Mouse (Mus musculus) cortical plate, adult 2 months (tissue): ENCODE measurements around the gene Gm21974. TPM values are rescaled to one million over a fixed set of nuclear protein-coding genes. Genes with fewer than 3 reads are reported as not detected.
"Not testable (repeated sequence)": the region's sequence is repeated elsewhere in the genome, so short reads cannot be mapped to it uniquely, and the experiment has no call there.

Source experiments
- H3K27ac ChIP-seq: fragments of 200-500 bp; 2 replicates; pipeline ENCODE4 v1.5.1; 2012; ENCODE audit warnings: low read length, control low read depth, inconsistent platforms; ENCODE audit not compliant: insufficient read depth
- H3K4me1 ChIP-seq: fragments of 200-500 bp; 2 replicates; pipeline ENCODE4 v1.6.1; 2011; ENCODE audit warnings: low read length; ENCODE audit not compliant: control insufficient read depth, insufficient read depth
- H3K4me3 ChIP-seq: fragments of 200-500 bp; 2 replicates; pipeline ENCODE4 v1.5.1; 2011; ENCODE audit warnings: mild to moderate bottlenecking, low read length, control low read depth; ENCODE audit not compliant: insufficient read depth
- CTCF ChIP-seq: fragments of 200-500 bp; IDR thresholded peaks from 2 replicates; pipeline ENCODE4 v1.5.1; 2011; ENCODE audit warnings: mild to moderate bottlenecking, control low read depth, low read length; ENCODE audit not compliant: insufficient read depth; ENCODE audit errors: extremely low read depth
- POLR2A ChIP-seq: fragments of 200-500 bp; IDR thresholded peaks from 2 replicates; pipeline ENCODE4 v1.6.1; 2011; ENCODE audit warnings: mild to moderate bottlenecking, low read length, control low read depth; ENCODE audit not compliant: insufficient read depth; ENCODE audit errors: extremely low read depth
- polyA plus RNA-seq: library from polyadenylated mRNA; depleted of rRNA; stranded (reverse); fragments of >200 nt; gene quantifications from 2 replicates; pipeline ENCODE4 v1.2.3, GENCODE M21; 2012; rRNA removed

Gm21974 gene
- polyA plus RNA-seq = not detected in 2 replicates

GRCm38 (mm10) chr7:127895442-127895841 is at the start of gene Gm21974, which contains the start of gene Vkorc1:
Gene Gm21974, minus strand, starts transcription at chr7:127895454.
Gene Vkorc1, minus strand, starts transcription at chr7:127895617.
- TF ChIP-seq CTCF (peak; percentile 7; the same call in 1 of the 2 replicates), POLR2A (peak; percentile 83; the same call in 1 of the 2 replicates)
- no peaks in the 10 kb centered on the region for H3K4me1 ChIP-seq
- H3K4me3 ChIP-seq = peak within 1 kb of the TSS; percentile 55
- H3K27ac ChIP-seq = no peak within 1 kb of the TSS

DNA sequence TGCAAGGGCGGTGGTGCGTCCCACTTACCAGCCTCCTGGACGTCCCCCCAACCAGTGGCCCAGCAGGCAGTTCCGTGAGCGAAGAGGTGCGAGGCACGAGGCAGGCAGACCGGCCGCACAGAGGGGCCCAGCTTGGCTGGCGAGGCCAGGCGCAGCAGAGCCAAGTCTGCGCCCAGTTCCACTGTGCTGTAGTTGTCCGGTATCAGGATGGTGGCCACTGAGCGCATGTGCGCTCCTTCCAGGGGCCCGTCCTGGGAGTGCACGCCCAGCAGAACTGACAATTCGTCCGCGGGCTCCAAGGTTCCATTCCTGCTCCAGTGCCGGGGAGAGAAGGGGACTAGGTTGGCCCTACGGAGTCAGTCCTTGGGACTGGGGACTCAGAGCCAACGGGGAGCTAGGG is 49.4 kb upstream of the Gm21974 start:
- no peak overlapping the region for H3K27ac ChIP-seq
- no peaks in the 10 kb centered on the region for H3K4me1 ChIP-seq

DNA sequence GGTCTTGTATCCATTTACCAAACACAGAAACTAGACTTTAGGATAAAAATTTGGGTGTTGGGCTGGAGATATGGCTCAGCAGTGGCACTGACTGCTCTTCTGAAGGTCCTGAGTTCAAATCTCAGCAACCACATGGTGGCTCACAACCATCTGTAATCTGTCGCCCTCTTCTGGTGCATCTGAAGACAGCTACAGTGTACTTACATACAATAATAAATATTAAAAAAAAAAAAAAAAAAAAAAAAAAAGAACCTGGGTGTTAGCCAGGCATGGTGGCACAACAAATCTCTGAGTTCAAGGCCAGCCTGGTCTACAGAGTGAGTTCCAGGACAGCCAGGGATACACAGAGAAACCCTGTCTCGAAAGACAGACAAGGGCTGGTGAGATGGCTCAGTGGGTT is 46.8 kb upstream of the Gm21974 start:
- not testable (repeated sequence) for H3K4me1 ChIP-seq, H3K27ac ChIP-seq, H3K4me3 ChIP-seq

More for the DNA sequence above, 49.4 kb upstream of the Gm21974 start:
- TF ChIP-seq POLR2A = no peak
- TF ChIP-seq CTCF = no peak
- H3K4me3 ChIP-seq = no peak overlapping the region

GRCm38 (mm10) chr7:127936216-127936884 is 41.1 kb upstream of the Gm21974 start:
- Histone ChIP-seq H3K27ac (no peak overlapping the region), H3K4me1 (no peaks in the 10 kb centered on the region), H3K4me3 (peak overlapping the region; percentile 72)
- TF ChIP-seq CTCF = no peak
- TF ChIP-seq POLR2A = no peak

DNA sequence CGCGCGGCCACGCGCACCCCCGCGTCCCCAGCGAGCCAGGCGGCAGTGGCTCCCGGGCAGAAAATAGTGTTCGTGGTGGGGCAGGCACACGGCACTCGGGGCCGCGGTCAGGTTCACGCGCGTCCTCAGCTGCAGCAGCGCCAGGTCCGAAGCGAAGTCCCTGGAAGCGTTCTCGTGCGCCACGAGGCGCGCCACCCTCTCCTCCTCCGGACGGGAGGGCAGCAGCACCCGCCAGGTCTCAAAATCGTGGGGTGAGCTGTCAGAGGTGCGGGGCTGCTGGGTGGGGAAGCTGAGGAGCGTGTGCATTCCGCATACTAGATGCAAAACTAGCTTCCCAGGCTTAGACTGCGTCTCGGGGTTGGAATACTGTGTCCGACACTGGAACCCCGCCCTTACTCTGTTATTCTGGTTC is 40.5 kb upstream of the Gm21974 start:
- no peaks in the 10 kb centered on the region for H3K4me1 ChIP-seq
- no peak for TF ChIP-seq POLR2A
- no peak for TF ChIP-seq CTCF
- H3K4me3 ChIP-seq = peak overlapping the region; percentile 72
- H3K27ac ChIP-seq = peak overlapping the region; percentile 60

GRCm38 (mm10) chr7:127935028-127935722 is 39.9 kb upstream of the Gm21974 start:
- peak; percentile 67 for TF ChIP-seq CTCF
- peak; percentile 79; the same call in 1 of the 2 replicates for TF ChIP-seq POLR2A
- Histone ChIP-seq H3K27ac (peak overlapping the region; percentile 60), H3K4me3 (peak overlapping the region; percentile 72)

GRCm38 (mm10) chr7:127934075-127934474 is 38.8 kb upstream of the Gm21974 start:
- TF ChIP-seq POLR2A = no peak
- no peak for TF ChIP-seq CTCF
- H3K4me3 ChIP-seq = no peak overlapping the region
- no peaks in the 10 kb centered on the region for H3K4me1 ChIP-seq
- no peak overlapping the region for H3K27ac ChIP-seq

More at GRCm38 (mm10) chr7:127935028-127935722, 39.9 kb upstream of the Gm21974 start:
- H3K4me1 ChIP-seq = no peaks in the 10 kb centered on the region

DNA sequence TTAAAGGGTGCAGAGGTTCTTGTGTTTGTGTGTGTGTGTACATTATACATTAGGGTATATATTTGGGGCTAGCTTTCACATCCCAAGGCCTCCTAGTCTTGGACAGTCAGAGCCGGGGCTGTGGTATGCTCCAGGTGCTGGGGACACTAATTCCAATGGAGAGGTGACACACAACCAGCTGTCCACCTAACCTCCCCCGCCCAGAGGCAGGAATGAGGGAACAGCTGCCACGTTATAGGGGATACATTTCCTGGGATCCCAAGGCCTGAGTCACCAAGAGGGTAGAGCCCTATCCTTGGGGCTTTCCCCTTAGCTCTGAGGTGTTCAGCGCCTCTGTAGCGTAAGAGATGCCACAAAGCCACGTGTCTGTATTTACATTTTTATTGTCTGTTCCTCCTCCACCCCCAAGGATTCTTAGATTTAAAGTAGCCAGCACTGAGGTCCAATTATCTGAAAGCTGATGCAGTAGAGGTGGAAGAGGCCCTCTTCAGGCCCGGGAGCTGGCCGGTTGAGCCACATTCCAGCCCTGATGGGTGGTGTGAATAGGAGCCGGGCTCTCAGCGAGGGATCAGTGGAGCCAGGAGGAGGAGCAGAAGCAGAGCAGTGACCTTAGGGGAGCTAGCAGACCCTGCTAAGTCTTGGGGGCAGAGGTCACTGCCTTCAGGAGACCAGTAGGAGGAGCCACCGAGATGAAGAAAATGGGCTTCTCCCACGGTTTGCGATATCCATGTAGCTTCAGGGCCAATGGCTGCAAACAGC is 37.2 kb upstream of the Gm21974 start:
- Histone ChIP-seq H3K4me3 (no peak overlapping the region), H3K4me1 (no peaks in the 10 kb centered on the region), H3K27ac (no peak overlapping the region)
- TF ChIP-seq CTCF (no peak), POLR2A (no peak)

- TF ChIP-seq POLR2A = no peak
- no peak for TF ChIP-seq CTCF
- Histone ChIP-seq H3K27ac (no peak overlapping the region), H3K4me1 (no peaks in the 10 kb centered on the region), H3K4me3 (no peak overlapping the region)
These were observed 36.3 kb upstream of the Gm21974 start for GRCm38 (mm10) chr7:127931351-127932135.
